8 mouse cellular contexts compared by ENCODE assay signal in genomic region chr11:5707530-5708353, GRCm38 (mm10). TPM values are rescaled to one million over a fixed set of nuclear protein-coding genes. Genes with fewer than 3 reads are reported as not detected.
DNase-seq lines count a peak whose midpoint lies in the region; ATAC-seq and TF ChIP-seq lines count a peak whose summit lies in the region.

No protein-coding gene starts in this region.

- H3K4me3 ChIP-seq in embryonic facial prominence, embryonic 12.5 days, result peak overlapping the region; percentile 95
- peak overlapping the region; percentile 95 for H3K4me3 ChIP-seq in kidney, adult 2 months (ENCODE audit: insufficient read depth, low read depth, low read length)
- H3K4me3 ChIP-seq in limb, embryonic 11.5 days (ENCODE audit: low read depth, low read length), result peak overlapping the region; percentile 95
- H3K4me3 ChIP-seq in midbrain, embryonic 13.5 days (replicated peaks), result peak overlapping the region; percentile 94
- H3K4me3 ChIP-seq in small intestine, adult 2 months (ENCODE audit: low read depth, low read length), result peak overlapping the region; percentile 93

- DNase-seq in 3T3-L1 (ENCODE audit: low read depth, low spot score), result peak; percentile 89
- DNase-seq in adrenal gland, postnatal 36 days, result peak; percentile 93 to 98
- peak; percentile 93 to 94 for DNase-seq in heart, adult 18-20 months
- DNase-seq in kidney, adult 2 months, result peak; percentile 93
- peak; percentile 91 for DNase-seq in limb, embryonic 11.5 days (ENCODE audit: low spot score)

- peak; percentile 90 for ATAC-seq in embryonic facial prominence, embryonic 12.5 days (ENCODE audit: insufficient number of reproducible peaks, insufficient read depth, low FRiP score, low TSS enrichment)
- peak; percentile 94 for ATAC-seq in limb, embryonic 11.5 days (ENCODE audit: insufficient number of reproducible peaks, low FRiP score, low TSS enrichment, low read depth)
- peak; percentile 97 for ATAC-seq in midbrain, embryonic 13.5 days

- H3K4me2 ChIP-seq in embryonic facial prominence, embryonic 12.5 days (replicated peaks), result peak overlapping the region; percentile 85
- peak overlapping the region; percentile 76 for H3K4me2 ChIP-seq in limb, embryonic 11.5 days (ENCODE audit: low read depth, severe bottlenecking)
- peak overlapping the region; percentile 70 for H3K4me2 ChIP-seq in midbrain, embryonic 13.5 days (replicated peaks)

- H3K36me3 ChIP-seq in embryonic facial prominence, embryonic 12.5 days, result peaks cover 24% of the 10 kb centered on the region
- H3K36me3 ChIP-seq in kidney, adult 2 months (ENCODE audit: control insufficient read depth, insufficient read depth, low read length), result no peaks in the 10 kb centered on the region
- H3K36me3 ChIP-seq in limb, embryonic 11.5 days (ENCODE audit: control insufficient read depth, insufficient read depth, low read length), result peaks cover 6% of the 10 kb centered on the region; the same call in 1 of the 2 replicates
- peaks cover 23% of the 10 kb centered on the region for H3K36me3 ChIP-seq in midbrain, embryonic 13.5 days
- H3K36me3 ChIP-seq in small intestine, adult 2 months (ENCODE audit: control insufficient read depth, insufficient read depth, low read length), result peaks cover 11% of the 10 kb centered on the region

- H3K9ac ChIP-seq in embryonic facial prominence, embryonic 12.5 days, result peak overlapping the region; percentile 91
- peak overlapping the region; percentile 92 for H3K9ac ChIP-seq in limb, embryonic 11.5 days (ENCODE audit: low read length)
- H3K9ac ChIP-seq in midbrain, embryonic 13.5 days (replicated peaks), result peak overlapping the region; percentile 93

- TF ChIP-seq CTCF in kidney, adult 2 months (conservative IDR thresholded peaks at IDR 0.05; ENCODE audit: insufficient read depth, insufficient read length, low read depth, low read length), result no peak
- TF ChIP-seq CTCF in small intestine, adult 2 months (IDR thresholded peaks at IDR 0.05; ENCODE audit: extremely low read depth, insufficient read length, insufficient replicate concordance, low read depth, low read length), result peak; percentile 10; the same call in 1 of the 2 replicates

- H3K4me1 ChIP-seq in embryonic facial prominence, embryonic 12.5 days, result peaks cover 12% of the 10 kb centered on the region
- H3K4me1 ChIP-seq in kidney, adult 2 months (ENCODE audit: control insufficient read depth, insufficient read depth, low read length), result no peaks in the 10 kb centered on the region; the same call in 1 of the 2 replicates
- H3K4me1 ChIP-seq in limb, embryonic 11.5 days (ENCODE audit: control insufficient read depth, insufficient read depth, low read length), result 0 out of 2 replicates have a peak, but pooled peaks cover 4% of the 10 kb centered on the region
- peaks cover 15% of the 10 kb centered on the region for H3K4me1 ChIP-seq in midbrain, embryonic 13.5 days (replicated peaks)
- H3K4me1 ChIP-seq in small intestine, adult 2 months (ENCODE audit: control insufficient read depth, insufficient read depth, insufficient read length, low read length), result peaks cover 3% of the 10 kb centered on the region

- peak overlapping the region; percentile 80 for H3K27ac ChIP-seq in embryonic facial prominence, embryonic 12.5 days
- H3K27ac ChIP-seq in kidney, adult 2 months (ENCODE audit: insufficient read depth, low read depth, low read length), result peak overlapping the region; percentile 74
- H3K27ac ChIP-seq in limb, embryonic 11.5 days (replicated peaks; ENCODE audit: low read depth, low read length), result peak overlapping the region; percentile 51; the same call in 1 of the 2 replicates
- peak overlapping the region; percentile 74 for H3K27ac ChIP-seq in midbrain, embryonic 13.5 days
- H3K27ac ChIP-seq in small intestine, adult 2 months (ENCODE audit: insufficient read depth, low read depth, low read length), result no peak overlapping the region; the same call in 1 of the 2 replicates

- peak; percentile 60 for TF ChIP-seq POLR2A in kidney, adult 2 months (IDR thresholded peaks at IDR 0.05; ENCODE audit: low read depth, low read length)
- peak; percentile 85 for TF ChIP-seq POLR2A in small intestine, adult 2 months (IDR thresholded peaks at IDR 0.05; ENCODE audit: low read depth, low read length)

- H3K9me3 ChIP-seq in embryonic facial prominence, embryonic 12.5 days, result no peaks in the 10 kb centered on the region
- no peaks in the 10 kb centered on the region for H3K9me3 ChIP-seq in limb, embryonic 11.5 days (ENCODE audit: control insufficient read depth, low read length)
- H3K9me3 ChIP-seq in midbrain, embryonic 13.5 days, result no peaks in the 10 kb centered on the region

- no peaks in the 10 kb centered on the region for H3K27me3 ChIP-seq in embryonic facial prominence, embryonic 12.5 days
- H3K27me3 ChIP-seq in kidney, adult 2 months (replicated peaks; ENCODE audit: control insufficient read depth, insufficient read depth, low read length), result no peaks in the 10 kb centered on the region
- no peaks in the 10 kb centered on the region for H3K27me3 ChIP-seq in limb, embryonic 11.5 days (ENCODE audit: control insufficient read depth, insufficient read depth, low read length)
- no peaks in the 10 kb centered on the region for H3K27me3 ChIP-seq in midbrain, embryonic 13.5 days
- H3K27me3 ChIP-seq in small intestine, adult 2 months (ENCODE audit: control insufficient read depth, insufficient read depth, low read length), result no peaks in the 10 kb centered on the region

- 18% methylated on average over 50 of the region's 50 CpGs for WGBS in embryonic facial prominence, embryonic 12.5 days
- WGBS in kidney, adult 2 months, result 18% methylated on average over 50 of the region's 50 CpGs
- WGBS in limb, embryonic 11.5 days, result 17% methylated on average over 48 of the region's 50 CpGs
- 19% methylated on average over 48 of the region's 50 CpGs for WGBS in midbrain, embryonic 13.5 days
- 16% methylated on average over 47 of the region's 50 CpGs for WGBS in small intestine, adult 2 months

RNA-seq across cellular contexts. Expression of gene Mrps24, which starts 7.7 kb away (rescaled TPM):
- 100 to 1,000 TPM; 117 to 202 TPM for total RNA-seq in adrenal gland, postnatal 36 days (2021)
- 184 and 189 TPM in 2 replicates for polyA plus RNA-seq in embryonic facial prominence, embryonic 12.5 days (2016; fragmentation: Nextera tagmentation; extraction: Ambion mirVana)
- 100 to 1,000 TPM; 152 to 158 TPM for total RNA-seq in heart, adult 18-20 months (2021)
- polyA plus RNA-seq in kidney, adult 2 months (2012; rRNA removed), result 272 and 323 TPM in 2 replicates
- polyA plus RNA-seq in limb, embryonic 11.5 days (2014; fragmentation: Nextera tagmentation; extraction: Ambion mirVana), result 164 and 170 TPM in 2 replicates
- 160 and 177 TPM in 2 replicates for polyA plus RNA-seq in midbrain, embryonic 13.5 days (2015; fragmentation: Nextera tagmentation; extraction: Ambion mirVana)
- 234 and 379 TPM in 2 replicates for polyA plus RNA-seq in small intestine, adult 2 months (2012; rRNA removed)

RNA-seq across cellular contexts. Expression of gene Urgcp, which starts 54.4 kb away (rescaled TPM):
- total RNA-seq in adrenal gland, postnatal 36 days (2021), result 10 to 100 TPM; 59.2 to 64.6 TPM
- polyA plus RNA-seq in embryonic facial prominence, embryonic 12.5 days (2016; fragmentation: Nextera tagmentation; extraction: Ambion mirVana), result 27.4 and 28.6 TPM in 2 replicates
- total RNA-seq in heart, adult 18-20 months (2021), result 10 to 100 TPM; 58.9 to 59.4 TPM
- polyA plus RNA-seq in kidney, adult 2 months (2012; rRNA removed), result 31.5 and 32.2 TPM in 2 replicates
- polyA plus RNA-seq in limb, embryonic 11.5 days (2014; fragmentation: Nextera tagmentation; extraction: Ambion mirVana), result 10.2 and 12.8 TPM in 2 replicates
- 24.9 and 26.5 TPM in 2 replicates for polyA plus RNA-seq in midbrain, embryonic 13.5 days (2015; fragmentation: Nextera tagmentation; extraction: Ambion mirVana)
- polyA plus RNA-seq in small intestine, adult 2 months (2012; rRNA removed), result 18.6 and 45.5 TPM in 2 replicates
